Mouse (Mus musculus) naive thymus-derived CD4-positive, alpha-beta T cell, adult 2 months (primary cell): ENCODE measurements at regions not wholly inside any gene's neighbourhood (a gene's known extent, or its start where the extent isn't known, plus 50 kb on each side); places are given as distances from the start of the nearest gene placed in this dataset.

Experiments
- DNase-seq: peaks from one replicate; pipeline ENCODE4 v3.0.0-alpha.2; 2011; ENCODE audit warnings: low read depth

GRCm38 (mm10) chr6:67114753-67115152, 77.5 kb upstream of the Gadd45a start:
- no peak for DNase-seq

- DNase-seq: no peak
Measured at GRCm38 (mm10) chr6:67113686-67114278, 76.5 kb upstream of the Gadd45a start.

DNA sequence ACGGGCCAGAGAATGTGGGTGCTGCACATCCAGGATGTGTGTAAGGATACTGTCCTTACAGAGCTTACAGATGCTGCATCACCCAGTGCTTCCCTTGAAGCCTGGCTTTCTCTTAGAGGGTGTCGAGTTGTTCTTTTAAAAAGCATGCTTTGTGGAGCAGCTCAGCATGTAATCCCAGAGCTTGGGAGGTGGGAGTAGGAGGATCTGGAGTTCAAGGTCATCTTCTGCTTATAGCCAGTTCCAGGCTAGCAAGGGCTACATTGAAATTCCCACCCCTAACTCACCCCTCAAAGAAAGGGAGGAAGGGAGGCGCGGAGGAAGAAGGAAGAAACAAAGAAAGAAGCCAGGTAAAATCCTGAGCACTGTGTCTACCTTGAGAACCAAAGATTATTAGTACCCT, 76.0 kb upstream of the Gadd45a start:
- DNase-seq: no peak

GRCm38 (mm10) chr6:67112311-67112710, 75.1 kb upstream of the Gadd45a start:
- no peak for DNase-seq

- no peak for DNase-seq
Measured at GRCm38 (mm10) chr6:67111581-67111980, 74.3 kb upstream of the Gadd45a start.

DNA sequence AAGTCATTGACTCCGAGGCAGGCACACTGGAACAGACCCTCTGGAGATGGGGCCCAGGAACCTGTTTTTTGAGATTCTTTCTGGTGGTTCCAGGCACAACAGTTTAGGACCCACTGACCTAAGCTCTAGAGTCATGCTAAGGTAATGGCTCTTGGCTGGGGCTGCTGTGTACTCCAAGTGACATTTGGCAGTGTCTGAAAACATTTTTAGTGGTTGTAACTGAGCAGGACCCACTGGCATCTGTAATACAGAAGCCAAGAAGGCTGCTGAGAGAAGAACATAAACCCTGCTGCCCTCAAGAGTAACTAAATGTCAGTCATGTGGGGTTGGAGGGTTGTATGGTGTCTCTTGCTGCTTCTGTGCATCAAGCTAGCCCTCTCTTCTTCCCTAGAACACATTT, 73.1 kb upstream of the Gadd45a start:
- no peak for DNase-seq

GRCm38 (mm10) chr6:67109774-67110173, 72.5 kb upstream of the Gadd45a start:
- no peak for DNase-seq

GRCm38 (mm10) chr6:67107517-67107916, 70.3 kb upstream of the Gadd45a start:
- no peak for DNase-seq

DNA sequence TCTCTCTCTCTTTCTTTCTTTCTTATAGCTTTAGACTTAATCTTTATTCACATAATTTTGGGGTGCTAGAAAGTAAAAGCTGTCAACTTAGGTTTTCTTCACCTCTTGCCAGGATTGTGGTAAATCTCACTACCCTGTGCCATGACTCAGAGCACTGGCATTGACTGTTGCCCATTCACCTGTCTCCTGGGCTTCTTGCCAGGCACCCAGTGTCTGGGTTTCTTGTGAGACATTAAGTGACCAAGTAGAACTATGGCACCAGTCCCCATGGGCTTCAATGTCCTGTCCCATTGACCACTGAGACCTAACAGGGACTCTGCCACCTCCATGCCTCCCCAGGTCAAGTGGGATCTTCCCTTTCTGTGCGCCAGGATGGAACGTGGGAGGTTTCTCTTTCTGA, 69.2 kb upstream of the Gadd45a start:
- no peak for DNase-seq

DNA sequence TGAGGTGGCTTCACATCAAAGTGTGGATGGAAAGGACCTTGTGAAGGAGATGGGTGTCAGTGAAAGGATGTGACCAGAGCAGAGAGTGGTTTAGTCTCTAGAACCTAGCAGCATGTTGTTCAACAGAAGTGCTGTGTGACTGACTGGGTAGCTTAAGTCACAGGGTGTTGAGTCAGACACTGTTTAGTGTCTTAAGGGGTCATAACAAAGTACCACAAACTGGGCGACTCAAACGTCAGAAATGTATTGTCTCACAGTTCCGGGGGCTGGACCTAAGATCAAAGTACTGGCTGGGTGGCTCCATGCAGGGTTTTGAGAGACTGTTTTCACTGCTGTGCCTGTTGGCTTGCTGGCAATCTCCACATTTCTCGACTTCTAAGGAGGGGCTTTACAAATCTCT, 68.1 kb upstream of the Gadd45a start:
- DNase-seq: no peak

DNA sequence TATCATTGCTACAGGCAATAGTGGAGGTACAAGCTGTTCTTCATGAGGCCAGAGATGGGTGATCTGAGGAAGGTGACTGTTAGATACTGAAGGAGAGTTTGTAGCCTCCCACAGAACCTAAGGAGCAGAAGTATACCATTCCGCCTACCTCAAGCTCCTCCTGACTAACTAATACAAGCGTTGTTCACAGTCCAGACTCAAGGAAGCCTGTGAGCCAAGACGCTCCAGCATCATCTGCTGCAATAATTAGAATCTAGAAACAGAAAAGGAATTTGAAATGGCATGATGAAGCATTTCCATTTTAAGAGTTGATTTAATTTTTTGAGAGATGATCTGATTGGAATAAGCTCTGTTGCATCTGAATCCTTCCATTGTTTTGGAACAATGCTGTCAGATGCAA, 66.9 kb upstream of the Gadd45a start:
- no peak for DNase-seq

GRCm38 (mm10) chr6:67102541-67103134, 65.4 kb upstream of the Gadd45a start:
- no peak for DNase-seq

DNA sequence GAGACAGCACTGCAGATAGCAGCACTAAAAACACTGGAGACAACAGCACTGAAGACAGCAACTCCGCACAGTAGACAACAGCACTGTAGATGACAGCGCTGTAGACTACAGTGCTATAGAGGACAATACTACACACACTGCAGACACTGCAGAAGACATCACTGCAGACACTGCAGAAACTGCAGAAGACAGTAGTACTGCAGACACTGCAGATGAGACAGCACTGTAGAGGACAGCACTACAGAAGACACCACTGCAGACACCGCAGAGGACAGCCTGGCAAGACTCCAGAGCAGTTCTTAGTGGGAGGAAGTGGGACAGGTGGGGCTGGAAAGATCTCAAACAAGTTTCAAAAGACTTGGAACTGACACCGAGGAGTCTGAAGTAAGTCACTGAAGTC, 64.8 kb upstream of the Gadd45a start:
- peak; percentile 32 for DNase-seq

DNA sequence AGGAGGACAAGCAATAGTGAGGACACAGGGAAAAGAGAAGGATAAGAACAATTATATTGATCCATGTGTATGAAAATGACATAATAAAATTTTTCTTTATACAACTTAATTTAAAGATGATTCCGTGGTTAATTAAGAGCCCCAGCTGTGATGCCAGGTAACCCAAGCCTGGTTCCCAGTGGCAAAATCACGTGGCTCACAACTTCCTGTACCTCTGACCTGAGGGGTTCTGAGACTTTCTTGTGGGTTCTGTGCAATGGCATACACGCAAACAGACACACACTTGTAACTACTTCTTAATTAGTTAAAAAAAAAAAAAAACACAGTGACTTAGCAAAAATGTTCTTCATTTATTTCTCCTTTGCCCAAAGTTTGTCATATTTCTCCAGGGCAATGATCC, 57.2 kb upstream of the Gadd45a start:
- no peak for DNase-seq

- DNase-seq: no peak
Measured at GRCm38 (mm10) chr6:67093128-67093527, 55.9 kb upstream of the Gadd45a start.

DNA sequence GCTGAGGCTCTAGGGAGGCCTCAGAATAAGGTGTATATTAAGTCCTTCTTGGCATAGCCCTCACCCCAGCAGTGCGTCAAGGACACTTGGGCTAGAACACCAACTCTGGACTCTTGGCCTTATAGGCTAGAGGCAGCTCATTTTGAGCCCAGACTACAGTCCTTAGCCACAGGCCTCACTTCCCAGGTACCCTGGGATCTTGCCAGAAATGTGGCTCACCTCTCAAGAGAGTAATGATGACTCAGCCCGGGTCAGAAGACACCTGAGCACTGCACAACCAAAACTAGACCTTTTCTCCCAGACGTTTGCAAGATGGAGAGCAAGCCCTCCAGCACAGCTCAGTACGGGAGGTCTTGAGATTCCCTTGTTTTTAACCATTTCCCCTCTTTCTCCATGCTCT, 52.9 kb upstream of the Gadd45a start:
- DNase-seq: no peak

DNA sequence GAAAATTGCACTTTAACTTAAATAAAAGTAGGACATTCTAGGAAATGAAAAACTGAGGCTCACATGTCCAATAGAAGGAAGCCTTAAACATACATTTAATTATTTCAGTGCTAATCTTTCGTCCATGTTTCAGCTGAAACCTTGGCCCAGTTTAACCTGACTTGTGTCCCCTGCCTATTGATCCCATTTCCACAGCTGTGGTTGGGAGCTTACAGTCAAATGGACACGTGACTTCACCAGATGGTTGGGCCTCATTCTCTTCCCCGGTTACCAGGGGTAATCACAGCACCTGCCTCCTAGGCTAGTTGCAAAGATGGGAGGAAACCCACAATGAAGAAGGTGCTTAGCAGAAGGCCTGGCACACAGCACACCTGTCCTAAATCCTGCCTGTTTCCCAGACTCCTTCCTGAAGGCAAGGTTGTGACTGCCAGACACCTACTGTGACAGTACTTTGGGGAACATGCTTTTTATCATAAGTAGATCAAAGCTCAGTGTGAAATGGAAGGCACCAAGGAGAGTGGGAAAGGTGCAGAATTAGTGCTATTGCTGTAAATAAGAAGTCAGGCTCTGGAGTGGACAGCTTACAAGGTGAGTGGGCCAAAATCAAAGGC, 52.4 kb upstream of the Gadd45a start:
- no peak for DNase-seq

GRCm38 (mm10) chr6:67088741-67089455, 51.6 kb upstream of the Gadd45a start:
- no peak for DNase-seq

GRCm38 (mm10) chr6:67087837-67088440, 50.7 kb upstream of the Gadd45a start:
- no peak for DNase-seq

- DNase-seq: no peak
Measured at GRCm38 (mm10) chr6:67087393-67087792, 50.1 kb upstream of the Gadd45a start.
